Mouse (Mus musculus) thymus, adult 2 months (tissue): ENCODE results near the gene Mrrf.

ENCODE experiments used
- CTCF ChIP-seq: fragments of 200-500 bp; IDR thresholded peaks from 2 replicates; pipeline ENCODE4 v1.5.1; 2012; ENCODE audit warnings: mild to moderate bottlenecking, control low read depth, low read length, moderate library complexity, borderline replicate concordance; ENCODE audit not compliant: control insufficient read depth, poor library complexity, insufficient read depth; ENCODE audit errors: extremely low read depth
- POLR2A ChIP-seq: fragments of 200-500 bp; IDR thresholded peaks from 2 replicates; pipeline ENCODE4 v1.6.1; 2012; ENCODE audit warnings: mild to moderate bottlenecking, low read length, control low read depth, moderate library complexity; ENCODE audit not compliant: control insufficient read depth, poor library complexity, insufficient read depth; ENCODE audit errors: extremely low read depth

DNA sequence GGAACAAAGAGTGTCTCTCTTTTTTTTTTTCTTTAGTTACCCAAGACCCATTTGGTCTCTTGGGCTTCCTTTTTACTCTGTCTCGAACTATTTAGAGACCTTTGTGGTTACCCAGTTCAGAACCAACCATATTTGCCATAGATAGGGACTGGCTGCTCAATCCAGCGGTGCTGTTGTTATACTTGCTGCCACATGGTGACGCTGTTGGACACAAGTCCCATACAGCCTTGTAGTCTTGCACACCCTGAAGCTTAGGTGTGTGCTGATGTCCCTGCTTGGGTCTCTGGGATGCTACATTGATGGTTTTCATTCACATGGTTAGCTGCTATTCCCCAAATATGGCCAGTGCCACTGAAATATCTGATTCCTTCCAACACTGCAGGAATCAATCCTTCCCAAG is 102.3 kb downstream of the Mrrf start:
- TF ChIP-seq POLR2A, result no peak
- no peak for TF ChIP-seq CTCF
